Mouse (Mus musculus) telencephalon, adult 2 months (tissue): ENCODE results near the gene Gm5861.
"Not testable (repeated sequence)": the region's sequence is repeated elsewhere in the genome, so short reads cannot be mapped to it uniquely, and the experiment has no call there.

Source experiments
- DNase-seq: peaks from one replicate; pipeline ENCODE4 v3.0.0-alpha.2; 2011; ENCODE audit warnings: low read depth, low spot score

Gene Gm5861

GRCm38 (mm10) chr5:11182772-11183171 is at the start of gene Gm5861:
Gene Gm5861, plus strand, starts transcription at chr5:11183072.
- DNase-seq, result not testable (repeated sequence)

- DNase-seq, result not testable (repeated sequence)
These were observed 44.8 kb upstream of the Gm5861 start for GRCm38 (mm10) chr5:11138031-11138430.
